Mouse (Mus musculus) heart, adult 2 months (tissue): ENCODE measurements around the gene Perm1.

ENCODE experiments used
- CTCF ChIP-seq: fragments of 200-600 bp; IDR thresholded peaks from 2 replicates; pipeline ENCODE4 v1.8.1; 2022; ENCODE audit warnings: antibody characterized with exemption, mild to moderate bottlenecking, moderate library complexity
- POLR2A ChIP-seq: fragments of 200-500 bp; IDR thresholded peaks from 2 replicates; pipeline ENCODE4 v1.6.1; 2011; ENCODE audit warnings: mild to moderate bottlenecking, low read depth, low read length, control low read depth; ENCODE audit not compliant: insufficient read depth

GRCm38 (mm10) chr4:156184291-156184954, 31.2 kb upstream of the Perm1 start:
- no peak for TF ChIP-seq POLR2A
- TF ChIP-seq CTCF: no peak
